Mouse (Mus musculus): ENCODE data around the gene B2m. TPM values are rescaled to one million over a fixed set of nuclear protein-coding genes. Genes with fewer than 3 reads are reported as not detected.
A peak's percentile ranks its signal among the peaks of the same experiment; 100 is the strongest.

The B2m gene
- total RNA-seq, 2 experiments from 2014 or later, result 297 to 515 TPM

DNA sequence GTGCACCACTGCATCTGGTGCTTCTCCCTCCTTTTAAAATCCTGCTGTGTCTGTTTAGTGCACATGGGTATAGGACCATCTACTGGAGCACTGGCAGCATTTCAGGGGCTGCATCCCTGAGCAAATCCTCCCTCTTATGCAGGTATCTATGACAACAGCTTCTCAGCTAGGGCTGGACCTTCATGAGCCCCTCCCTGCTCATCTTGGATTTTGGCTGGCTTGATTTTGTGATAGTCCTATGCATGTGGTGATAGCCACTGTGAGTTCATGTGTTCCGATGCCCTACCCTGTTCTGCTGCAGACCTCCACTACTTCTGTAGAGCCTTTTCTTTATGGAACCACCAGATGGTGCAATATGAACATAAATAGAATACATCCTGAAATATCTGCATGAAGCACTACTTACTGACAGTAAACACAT is 47.0 kb downstream of the B2m start:
- peak; percentile 4 to 50 for DNase-seq

DNA sequence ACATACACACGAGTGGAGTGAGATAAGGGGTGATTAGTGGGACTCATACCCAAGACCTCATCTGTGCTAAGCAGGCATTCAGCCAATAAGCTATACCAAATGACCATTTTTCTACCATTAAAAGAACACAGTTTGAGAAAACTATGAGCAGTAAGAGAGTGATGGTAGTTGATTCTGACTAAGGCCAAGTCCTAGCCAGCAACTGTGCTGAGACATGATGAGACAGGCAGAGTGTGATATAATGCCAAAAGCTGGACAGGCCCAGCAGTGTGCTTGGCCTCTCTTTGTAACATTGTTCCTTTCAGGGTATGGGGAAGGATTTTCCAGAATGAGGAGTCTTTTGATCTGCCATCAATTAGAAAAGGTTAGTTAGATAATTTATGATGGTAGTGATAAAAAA is 54.0 kb downstream of the B2m start:
- DNase-seq, result no peak

Other genes starting within 250 kb of the B2m start
- 10 to 100 TPM; 11.2 to 13.6 TPM for gene Ctdspl2, start 191.7 kb upstream of the B2m start, total RNA-seq (2021)
- not detected for gene Mageb3, start 191.6 kb upstream of the B2m start, total RNA-seq (2021)
- gene Eif3j1, start 119.1 kb upstream of the B2m start, total RNA-seq (2021), result 10 to 100 TPM; 22.1 to 22.3 TPM
- 10 to 100 TPM; 10.7 to 13.1 TPM for gene Spg11, start 29.3 kb upstream of the B2m start, total RNA-seq (2021)
- gene Trim69, start 13.0 kb downstream of the B2m start, total RNA-seq (2021), result not detected
- gene Patl2, start 38.5 kb downstream of the B2m start, total RNA-seq (2021), result not detected
- gene Terb2, start 38.6 kb downstream of the B2m start, total RNA-seq (2021), result not detected
- 100 to 1,000 TPM; 206 to 214 TPM for gene Sord, start 87.1 kb downstream of the B2m start, total RNA-seq (2021)
- under 1 TPM; 0.27 to 0.44 TPM for gene Duox2, start 150.8 kb downstream of the B2m start, total RNA-seq (2021)
- gene Duoxa2, start 151.2 kb downstream of the B2m start, total RNA-seq (2021), result under 1 TPM in 1 of 2 experiments, not detected in 1; 0.18 TPM
- gene Duoxa1, start 166.0 kb downstream of the B2m start, total RNA-seq (2021), result under 1 TPM in 1 of 2 experiments, not detected in 1; 0.25 TPM
- gene Duox1, start 168.0 kb downstream of the B2m start, total RNA-seq (2021), result under 1 TPM; 0.17 to 0.28 TPM
- gene Shf, start 221.5 kb downstream of the B2m start, total RNA-seq (2021), result 1 to 10 TPM; 5.1 to 5.3 TPM